Mouse (Mus musculus): ENCODE measurements around the gene Zfp821. TPM values are rescaled to one million over a fixed set of nuclear protein-coding genes. Genes with fewer than 3 reads are reported as not detected.

Gene Zfp821
- total and polyA plus RNA-seq, 3 experiments: 3.4 to 5.2 (median 5.1) TPM

DNA sequence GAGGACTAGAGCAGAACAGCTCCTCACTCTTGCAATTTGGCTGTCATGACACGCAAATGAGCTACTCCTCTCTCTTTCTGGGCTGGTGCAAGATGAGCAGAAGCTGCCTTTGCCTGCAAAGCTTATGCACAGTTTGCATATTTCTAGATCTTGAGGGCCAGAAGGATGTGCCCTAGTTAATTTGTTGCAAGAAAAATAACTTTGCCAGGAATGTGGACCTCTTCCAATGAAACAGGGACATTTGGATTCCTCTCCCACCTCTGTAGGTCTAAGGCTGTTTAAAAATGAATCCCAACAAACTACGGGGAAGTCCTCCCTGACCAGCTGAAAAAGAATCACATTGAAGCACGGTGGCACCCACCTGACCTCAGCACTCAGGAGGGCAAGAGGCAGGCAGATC is 19.8 kb downstream of the Zfp821 start:
- Histone ChIP-seq H3K4me2 (ENCODE audit: insufficient read depth, low read depth, poor library complexity, severe bottlenecking) (no peak overlapping the region), H3K27ac (ENCODE audit: insufficient read depth, low read depth) (no peak overlapping the region), H3K79me2 (replicated peaks; ENCODE audit: control insufficient read depth, extremely low read depth, insufficient read depth, poor library complexity, severe bottlenecking) (no peaks in the 10 kb centered on the region; the same call in 1 of the 2 replicates), H3K4me3 (replicated peaks in 1 of 3; ENCODE audit: low read depth in 2 of 3, low read length in 2 of 3, poor library complexity in 1 of 3) (no peak overlapping the region), H3K36me3 (replicated peaks in 1 of 2; ENCODE audit: control insufficient read depth in 1 of 2, insufficient read depth in 1 of 2, low read length in 1 of 2) (peaks cover 52 to 95% of the 10 kb centered on the region in 2 experiments), H3K4me1 (ENCODE audit: control insufficient read depth in 1 of 2, insufficient read depth in 2 of 2) (peaks cover under 1 to 12% of the 10 kb centered on the region in 2 experiments; a peak in 3 of 4 replicates), H3K27me3 (replicated peaks) (no peaks in the 10 kb centered on the region), H3K9ac (ENCODE audit: insufficient read depth, low read depth) (no peak overlapping the region), H3K9me3 (replicated peaks; ENCODE audit: low read length) (no peaks in the 10 kb centered on the region)
- no peak for TF ChIP-seq USF1 (IDR thresholded peaks at IDR 0.05; ENCODE audit: low read depth, low read length)
- no peak for TF ChIP-seq NELFE (IDR thresholded peaks at IDR 0.05; ENCODE audit: low read depth, low read length)
- TF ChIP-seq MAFK (IDR thresholded peaks at IDR 0.05; ENCODE audit: insufficient replicate concordance, low read length): no peak
- TF ChIP-seq MEF2A (IDR thresholded peaks at IDR 0.05; ENCODE audit: borderline replicate concordance, low read depth, low read length): no peak
- TF ChIP-seq SIN3A (IDR thresholded peaks at IDR 0.05; ENCODE audit: low read length): no peak
- TF ChIP-seq POLR2A (IDR thresholded peaks at IDR 0.05; ENCODE audit: low read depth, low read length): no peak
- TF ChIP-seq HCFC1 (IDR thresholded peaks at IDR 0.05; ENCODE audit: low read depth, low read length): no peak
- no peak for TF ChIP-seq E2F4 (IDR thresholded peaks at IDR 0.05; ENCODE audit: insufficient replicate concordance, low read depth, low read length)
- no peak for TF ChIP-seq USF2 (conservative IDR thresholded peaks at IDR 0.05; ENCODE audit: low read depth, low read length)
- no peak for TF ChIP-seq TBP (conservative IDR thresholded peaks at IDR 0.05; ENCODE audit: low read depth, low read length)
- TF ChIP-seq RCOR1 (conservative IDR thresholded peaks at IDR 0.05; ENCODE audit: low read depth, low read length): no peak
- no peak for TF ChIP-seq ELF1 (IDR thresholded peaks at IDR 0.05; ENCODE audit: low read depth, low read length)
- TF ChIP-seq CHD1 (IDR thresholded peaks at IDR 0.05; ENCODE audit: low read depth, low read length): no peak
- no peak for TF ChIP-seq EP300 (IDR thresholded peaks at IDR 0.05; ENCODE audit: low read length)
- no peak for TF ChIP-seq JUND (conservative IDR thresholded peaks at IDR 0.05; ENCODE audit: low read depth, low read length)
- no peak for DNase-seq (ENCODE audit: extremely low read depth)
- in situ Hi-C loops (cut with MboI; ENCODE audit: low pct_ligation_motif_present, low pct_unique_long_range_greater_than_20kb, low sequenced_read_pairs) (no loop called here), dilution Hi-C loops (cut with MboI; ENCODE audit: extremely low pct_ligation_motif_present, extremely low pct_unique_long_range_greater_than_20kb, low sequenced_read_pairs) (no loop called here)

GRCm38 (mm10) chr8:109731012-109731411 is 25.7 kb downstream of the Zfp821 start:
- H3K27ac ChIP-seq (ENCODE audit: insufficient read depth, low read depth): no peak overlapping the region
- H3K9ac ChIP-seq (ENCODE audit: insufficient read depth, low read depth): no peak overlapping the region
- no peak for DNase-seq (ENCODE audit: extremely low read depth)
- H3K27me3 ChIP-seq (replicated peaks): no peaks in the 10 kb centered on the region
- in situ Hi-C loops (cut with MboI; ENCODE audit: low pct_ligation_motif_present, low pct_unique_long_range_greater_than_20kb, low sequenced_read_pairs): no loop called here
- no peak overlapping the region for H3K4me3 ChIP-seq (replicated peaks in 1 of 3; ENCODE audit: low read depth in 2 of 3, low read length in 2 of 3, poor library complexity in 1 of 3)
- no peak overlapping the region for H3K4me2 ChIP-seq (ENCODE audit: insufficient read depth, low read depth, poor library complexity, severe bottlenecking)
- dilution Hi-C loops (cut with MboI; ENCODE audit: extremely low pct_ligation_motif_present, extremely low pct_unique_long_range_greater_than_20kb, low sequenced_read_pairs): no loop called here
- peaks cover 41 to 90% of the 10 kb centered on the region in 2 experiments for H3K36me3 ChIP-seq (replicated peaks in 1 of 2; ENCODE audit: control insufficient read depth in 1 of 2, insufficient read depth in 1 of 2, low read length in 1 of 2)
- no peaks in the 10 kb centered on the region for H3K9me3 ChIP-seq (replicated peaks; ENCODE audit: low read length)
- no peak for TF ChIP-seq PAX5 (IDR thresholded peaks at IDR 0.05; ENCODE audit: low read length)
- no peak for TF ChIP-seq KAT2A (IDR thresholded peaks at IDR 0.05; ENCODE audit: insufficient replicate concordance, low read length)
- TF ChIP-seq GABPA (IDR thresholded peaks at IDR 0.05; ENCODE audit: insufficient replicate concordance, low read depth, low read length): no peak
- TF ChIP-seq TCF12 (IDR thresholded peaks at IDR 0.05; ENCODE audit: low read depth, low read length): no peak
- no peak for TF ChIP-seq JUN (IDR thresholded peaks at IDR 0.05; ENCODE audit: insufficient read depth, low read depth, low read length)
- TF ChIP-seq USF1 (IDR thresholded peaks at IDR 0.05; ENCODE audit: low read depth, low read length): no peak
- no peak for TF ChIP-seq ETS1 (conservative IDR thresholded peaks at IDR 0.05; ENCODE audit: low read depth, low read length)
- TF ChIP-seq MEF2A (IDR thresholded peaks at IDR 0.05; ENCODE audit: borderline replicate concordance, low read depth, low read length): no peak
- no peak for TF ChIP-seq TBP (conservative IDR thresholded peaks at IDR 0.05; ENCODE audit: low read depth, low read length)
- TF ChIP-seq MXI1 (IDR thresholded peaks at IDR 0.05; ENCODE audit: low read depth, low read length): no peak
- TF ChIP-seq UBTF (IDR thresholded peaks at IDR 0.05; ENCODE audit: low read depth, low read length): no peak
- TF ChIP-seq CTCF (conservative IDR thresholded peaks at IDR 0.05 in 1 of 2, IDR thresholded peaks at IDR 0.05 in 1 of 2; ENCODE audit: low read depth in 2 of 2, low read length in 2 of 2): no peak
- TF ChIP-seq MYC (IDR thresholded peaks at IDR 0.05; ENCODE audit: low read depth, low read length): no peak
- no peak for TF ChIP-seq SIN3A (IDR thresholded peaks at IDR 0.05; ENCODE audit: low read length)
- TF ChIP-seq POLR2AphosphoS2 (IDR thresholded peaks at IDR 0.05; ENCODE audit: low read depth, low read length): no peak
- no peak for TF ChIP-seq RAD21 (IDR thresholded peaks at IDR 0.05; ENCODE audit: low read depth, low read length)
- H3K4me1 ChIP-seq (ENCODE audit: control insufficient read depth in 1 of 2, insufficient read depth in 2 of 2): peaks cover 2 to 45% of the 10 kb centered on the region in 2 experiments; a peak in 3 of 4 replicates
- peaks cover 10% of the 10 kb centered on the region for H3K79me2 ChIP-seq (replicated peaks; ENCODE audit: control insufficient read depth, extremely low read depth, insufficient read depth, poor library complexity, severe bottlenecking)

All from CH12.LX (cell line).